Mouse (Mus musculus) spleen, adult 2 months (tissue): ENCODE measurements around the gene Glis3. TPM values are rescaled to one million over a fixed set of nuclear protein-coding genes. Genes with fewer than 3 reads are reported as not detected.

Experiments
- DNase-seq, 2 experiments: peaks; one replicate each; pipeline versions ENCODE4 v3.0.0 to v3.0.0-alpha.2; 2012 to 2021; ENCODE audit warnings: low spot score in 2 of 2, low read depth in 1 of 2
- H3K27ac ChIP-seq: fragments of 200-500 bp; 2 replicates; pipeline ENCODE4 v1.5.1; 2012; ENCODE audit warnings: low read length, inconsistent platforms; ENCODE audit not compliant: insufficient read depth
- H3K27me3 ChIP-seq: fragments of 200-500 bp; 2 replicates; pipeline ENCODE4 v1.6.1; 2012; ENCODE audit warnings: mild to moderate bottlenecking, moderate library complexity, low read length, inconsistent platforms; ENCODE audit not compliant: control insufficient read depth, insufficient read depth
- H3K36me3 ChIP-seq: fragments of 200-500 bp; 2 replicates; pipeline ENCODE4 v1.6.1; 2012; ENCODE audit warnings: mild to moderate bottlenecking, low read length, inconsistent platforms; ENCODE audit not compliant: control insufficient read depth, insufficient read depth
- H3K4me1 ChIP-seq: fragments of 200-500 bp; 2 replicates; pipeline ENCODE4 v1.6.1; 2011; ENCODE audit warnings: inconsistent platforms; ENCODE audit not compliant: control insufficient read depth, insufficient read depth, insufficient read length
- H3K4me3 ChIP-seq: fragments of 200-500 bp; 2 replicates; pipeline ENCODE4 v1.5.1; 2011; ENCODE audit warnings: mild to moderate bottlenecking, inconsistent platforms; ENCODE audit not compliant: insufficient read depth, insufficient read length; ENCODE audit errors: extremely low read depth
- CTCF ChIP-seq: fragments of 200-500 bp; IDR thresholded peaks from 2 replicates; pipeline ENCODE4 v1.5.1; 2011; ENCODE audit warnings: mild to moderate bottlenecking, inconsistent platforms; ENCODE audit not compliant: insufficient read depth, insufficient read length, insufficient replicate concordance; ENCODE audit errors: extremely low read depth
- POLR2A ChIP-seq: fragments of 200-500 bp; IDR thresholded peaks from 2 replicates; pipeline ENCODE4 v1.6.1; 2011; ENCODE audit warnings: low read depth, low read length, inconsistent platforms
- WGBS: fragments of 180-500 bp; shearing (Covaris S2); methylation state at CpG from one replicate; pipeline ENCODE4 v1.1.7; 2018; 5-methylcytosine and 5-hydroxymethylcytosine counted together
- polyA plus RNA-seq: library from polyadenylated mRNA; depleted of rRNA; stranded (reverse); fragments of >200 nt; gene quantifications from 2 replicates; pipeline ENCODE4 v1.2.3, GENCODE M21; 2012

Glis3 gene
- polyA plus RNA-seq, 1 experiment: 1.7 TPM

GRCm38 (mm10) chr19:28646286-28646685 is 33.6 kb downstream of the Glis3 start:
- WGBS: 76% methylated on average over 4 of the region's 4 CpGs
- no peak for DNase-seq
- Histone ChIP-seq H3K4me1 (no peaks in the 10 kb centered on the region), H3K27me3 (no peaks in the 10 kb centered on the region), H3K4me3 (no peak overlapping the region), H3K36me3 (no peaks in the 10 kb centered on the region), H3K27ac (no peak overlapping the region)
- TF ChIP-seq POLR2A (no peak), CTCF (no peak)

GRCm38 (mm10) chr19:28640861-28641381 is 39.0 kb downstream of the Glis3 start:
- no peak for DNase-seq
- Histone ChIP-seq H3K4me1 (no peaks in the 10 kb centered on the region), H3K27me3 (no peaks in the 10 kb centered on the region), H3K27ac (no peak overlapping the region), H3K4me3 (no peak overlapping the region), H3K36me3 (no peaks in the 10 kb centered on the region)
- TF ChIP-seq POLR2A (no peak), CTCF (no peak)
- WGBS: 84% methylated on average over 7 of the region's 7 CpGs

GRCm38 (mm10) chr19:28635991-28636553 is 43.8 kb downstream of the Glis3 start:
- Histone ChIP-seq H3K4me3 (no peak overlapping the region), H3K4me1 (no peaks in the 10 kb centered on the region), H3K27me3 (no peaks in the 10 kb centered on the region), H3K27ac (no peak overlapping the region), H3K36me3 (no peaks in the 10 kb centered on the region)
- DNase-seq: no peak
- TF ChIP-seq CTCF (no peak), POLR2A (no peak)
- WGBS: 72% methylated on average over 7 of the region's 8 CpGs

GRCm38 (mm10) chr19:28634986-28635385 is 44.9 kb downstream of the Glis3 start:
- 80% methylated on average over 3 of the region's 3 CpGs for WGBS
- H3K27ac ChIP-seq: no peak overlapping the region
- TF ChIP-seq CTCF: no peak
- no peak for TF ChIP-seq POLR2A

GRCm38 (mm10) chr19:28628416-28628815 is 51.5 kb downstream of the Glis3 start:
- H3K4me3 ChIP-seq: no peak overlapping the region
- H3K27ac ChIP-seq: no peak overlapping the region
- TF ChIP-seq POLR2A: no peak
- TF ChIP-seq CTCF: no peak
- H3K27me3 ChIP-seq: no peaks in the 10 kb centered on the region
- no peaks in the 10 kb centered on the region for H3K36me3 ChIP-seq
- no peak for DNase-seq
- WGBS: 58% methylated on average over 8 of the region's 8 CpGs
- H3K4me1 ChIP-seq: no peaks in the 10 kb centered on the region

More at GRCm38 (mm10) chr19:28634986-28635385, 44.9 kb downstream of the Glis3 start:
- H3K27me3 ChIP-seq: no peaks in the 10 kb centered on the region
- DNase-seq: no peak
- no peaks in the 10 kb centered on the region for H3K36me3 ChIP-seq
- H3K4me1 ChIP-seq: no peaks in the 10 kb centered on the region
- H3K4me3 ChIP-seq: no peak overlapping the region

- no peak for DNase-seq
- 93% methylated on average over 5 of the region's 5 CpGs for WGBS
- Histone ChIP-seq H3K27me3 (no peaks in the 10 kb centered on the region), H3K27ac (no peak overlapping the region), H3K4me1 (no peaks in the 10 kb centered on the region), H3K4me3 (no peak overlapping the region), H3K36me3 (no peaks in the 10 kb centered on the region)
- TF ChIP-seq POLR2A: no peak
- TF ChIP-seq CTCF: no peak
Measured at GRCm38 (mm10) chr19:28626189-28626588, 53.7 kb downstream of the Glis3 start.

GRCm38 (mm10) chr19:28624571-28624970 is 55.3 kb downstream of the Glis3 start:
- H3K36me3 ChIP-seq: no peaks in the 10 kb centered on the region
- TF ChIP-seq CTCF (no peak), POLR2A (no peak)

More at GRCm38 (mm10) chr19:28624571-28624970, 55.3 kb downstream of the Glis3 start:
- no peak overlapping the region for H3K4me3 ChIP-seq
- no peak for DNase-seq
- no peaks in the 10 kb centered on the region for H3K27me3 ChIP-seq
- no peak overlapping the region for H3K27ac ChIP-seq
- 70% methylated on average over 1 of the region's 1 CpGs for WGBS
- H3K4me1 ChIP-seq: no peaks in the 10 kb centered on the region
